25 mouse cellular contexts compared by ENCODE assay signal in genomic region chr17:88194693-88195092, GRCm38 (mm10).
"Had no signal": no experiment of that assay in that cellular context is flagged by ENCODE, and none has a peak within 500 bp of the region (broad histone marks: within the 10 kb centered on the region; RNA-seq: fewer than 3 reads in every experiment).

No protein-coding gene starts in this region.

- H3K27ac ChIP-seq: gastrocnemius, adult 2 months; heart, adult 2 months; heart, embryonic 10.5 days; hindbrain, embryonic 10.5 days; hindbrain, embryonic 12.5 days; hindbrain, embryonic 14.5 days; layer of hippocampus, adult 2 months; left cerebral cortex, adult 2 months; limb, embryonic 10.5 days; limb, embryonic 12.5 days; liver, embryonic 13.5 days; liver, embryonic 15.5 days had no signal

- H3K4me2 ChIP-seq: heart, embryonic 12.5 days; hindbrain, embryonic 12.5 days; hindbrain, embryonic 14.5 days; limb, embryonic 12.5 days; liver, embryonic 11.5 days; liver, embryonic 13.5 days; liver, embryonic 15.5 days had no signal

- DNase-seq: heart, adult 2 months; heart, postnatal 10 days; heart, postnatal 4 days; kidney, adult 18-20 months; kidney, adult 8-10 months; kidney, postnatal 10 days; kidney, postnatal 25 days; kidney, postnatal 4 days; liver; liver, embryonic 13.5 days; liver, postnatal 0 days had no signal

- H3K9ac ChIP-seq: heart, embryonic 12.5 days; hindbrain, embryonic 12.5 days; hindbrain, embryonic 14.5 days; limb, embryonic 12.5 days; liver, embryonic 13.5 days; liver, embryonic 15.5 days; liver, postnatal 0 days had no signal

- ATAC-seq: hindbrain, embryonic 16.5 days; inflammation-experienced regulatory T-cells, adult 6 months; liver, postnatal 0 days had no signal

- H3K9me3 ChIP-seq: heart, embryonic 10.5 days; heart, embryonic 12.5 days; hindbrain, embryonic 10.5 days; hindbrain, embryonic 12.5 days; limb, embryonic 10.5 days; limb, embryonic 12.5 days; liver, embryonic 13.5 days; liver, embryonic 15.5 days had no signal

- H3K4me3 ChIP-seq: gastrocnemius, adult 2 months; heart, adult 2 months; heart, embryonic 10.5 days; heart, embryonic 12.5 days; hindbrain, embryonic 10.5 days; hindbrain, embryonic 12.5 days; layer of hippocampus, adult 2 months; left cerebral cortex, adult 2 months; limb, embryonic 10.5 days; limb, embryonic 12.5 days; liver, embryonic 13.5 days; liver, embryonic 15.5 days had no signal

- H3K36me3 ChIP-seq: heart, embryonic 10.5 days; heart, embryonic 12.5 days; hindbrain, embryonic 10.5 days; hindbrain, embryonic 12.5 days; limb, embryonic 10.5 days; limb, embryonic 12.5 days; liver, embryonic 13.5 days; liver, embryonic 15.5 days had no signal

- H3K4me1 ChIP-seq: heart, embryonic 10.5 days; heart, embryonic 12.5 days; hindbrain, embryonic 10.5 days; hindbrain, embryonic 12.5 days; limb, embryonic 10.5 days; limb, embryonic 12.5 days; liver, embryonic 13.5 days; liver, embryonic 15.5 days had no signal

- H3K27me3 ChIP-seq: heart, embryonic 12.5 days; hindbrain, embryonic 12.5 days; limb, embryonic 12.5 days; liver, embryonic 13.5 days; liver, embryonic 15.5 days had no signal
